Mouse (Mus musculus) left cerebral cortex, postnatal 10 days (tissue): Measurements from ENCODE around the gene Dnm3. TPM values are rescaled to one million over a fixed set of nuclear protein-coding genes. Genes with fewer than 3 reads are reported as not detected.
A peak's percentile ranks its signal among the peaks of the same experiment; 100 is the strongest.

Experiments
- DNase-seq, 2 experiments: peaks; one replicate each; pipeline ENCODE4 v3.0.0; 2021 to 2022; ENCODE audit warnings: low spot score in 2 of 2, mixed read lengths in 1 of 2; ENCODE audit errors: extremely low spot score in 1 of 2
- intact Hi-C: fragments of 180-260 bp; cut with DNase I; formaldehyde crosslinking; loops from one replicate; pipeline ENCODE4 v1.15.1; 2025
- total RNA-seq, 2 experiments: library from RNA; stranded (reverse); gene quantifications; 2 replicates each; pipeline ENCODE4 v1.2.3; 2021

Dnm3 gene
- total RNA-seq, 2 experiments from 2014 or later, result 74.5 to 81.2 TPM

DNA sequence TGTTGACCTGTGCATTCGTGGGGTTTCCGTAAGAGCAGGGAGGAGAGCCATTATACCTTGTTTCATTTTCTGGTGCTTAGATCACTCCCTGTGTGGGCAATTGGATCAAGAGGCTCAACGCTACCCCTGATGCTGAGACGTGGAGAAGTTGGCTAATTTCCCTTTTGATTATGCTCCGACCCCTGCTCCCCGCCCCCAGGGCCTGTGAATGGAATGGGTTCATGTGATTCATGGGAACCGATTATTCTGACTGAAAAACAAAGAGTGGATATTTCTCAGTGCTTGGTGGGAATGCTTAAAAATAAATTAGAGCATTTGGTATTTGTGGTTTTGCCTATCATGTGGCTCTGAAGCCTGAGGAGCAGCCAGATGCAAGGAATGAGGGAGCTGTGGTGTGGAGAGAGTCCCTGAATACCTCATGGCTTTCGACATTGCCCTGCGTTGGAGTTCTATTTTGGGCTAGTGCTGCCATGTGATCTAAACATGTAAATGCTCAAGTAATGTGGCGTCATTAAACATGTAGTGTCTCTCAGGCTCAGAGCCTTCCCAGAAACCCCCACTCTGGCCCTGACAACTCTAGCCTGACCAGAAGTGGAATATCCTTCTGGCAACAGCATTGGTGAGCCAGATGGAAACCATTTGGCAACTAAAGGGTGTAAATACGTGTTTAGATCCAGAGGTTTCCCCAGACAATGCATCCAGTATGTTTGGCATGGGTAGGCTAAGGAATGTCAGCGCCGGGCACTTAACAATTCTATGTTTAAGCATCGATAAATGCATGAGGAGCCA, 473.9 kb downstream of the Dnm3 start:
- intact Hi-C loops, result loop anchor here (5.0 kb wide), 1 partner anchor 308 kb away; no protein-coding TSS in a partner anchor
- no peak for DNase-seq

GRCm38 (mm10) chr1:162001328-162001727, 476.5 kb downstream of the Dnm3 start:
- intact Hi-C loops, result loop anchor here (5.0 kb wide), 1 partner anchor 311 kb away; no protein-coding TSS in a partner anchor
- DNase-seq, result no peak

DNA sequence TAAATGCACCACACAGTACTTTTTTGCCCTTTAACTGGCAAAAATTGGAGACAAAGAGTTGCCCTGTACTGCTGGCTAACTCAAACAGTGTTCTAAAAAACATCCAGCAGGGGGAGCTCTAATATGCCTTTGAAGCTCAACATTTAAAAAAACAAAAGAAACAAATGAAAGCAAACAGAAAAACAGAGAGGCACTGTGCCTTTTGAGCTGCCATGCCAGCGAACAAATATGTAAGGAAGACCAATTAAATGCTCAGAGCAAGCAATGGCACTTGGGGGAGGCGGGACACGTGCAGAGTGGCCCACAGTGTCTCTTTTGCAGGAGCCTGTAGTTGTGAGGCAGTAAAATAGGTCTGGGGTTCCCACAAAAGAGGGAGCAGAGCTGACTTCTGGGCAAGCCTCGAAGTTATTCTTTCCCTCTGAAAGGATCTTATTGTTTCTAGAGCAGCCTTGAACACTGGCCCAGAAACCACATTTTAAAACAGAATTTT, 477.9 kb downstream of the Dnm3 start:
- intact Hi-C loops, result loop anchor here (5.0 kb wide), 1 partner anchor 312 kb away; no protein-coding TSS in a partner anchor
- peak; percentile 41 to 79 for DNase-seq

DNA sequence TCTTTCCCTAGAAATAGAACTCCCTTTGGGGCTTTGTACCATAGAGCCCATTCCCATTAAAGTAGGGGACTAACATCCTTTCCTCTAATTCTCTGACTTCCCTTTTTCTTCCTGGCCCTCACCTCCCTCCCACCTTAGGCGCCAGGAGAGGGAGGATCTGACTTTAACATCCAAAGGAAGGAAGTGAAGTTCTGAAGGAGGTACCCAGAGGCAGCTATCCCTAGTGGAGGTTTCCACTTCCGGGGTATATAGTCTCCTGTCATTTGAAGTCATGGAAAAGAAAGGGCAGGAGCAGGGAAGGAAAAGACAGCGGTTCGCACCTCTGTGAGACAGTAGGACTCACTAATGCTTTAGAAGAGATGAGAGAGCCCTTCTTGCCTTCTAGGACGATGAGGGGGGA, 478.5 kb downstream of the Dnm3 start:
- no peak for DNase-seq
- intact Hi-C loops, result no loop called here

DNA sequence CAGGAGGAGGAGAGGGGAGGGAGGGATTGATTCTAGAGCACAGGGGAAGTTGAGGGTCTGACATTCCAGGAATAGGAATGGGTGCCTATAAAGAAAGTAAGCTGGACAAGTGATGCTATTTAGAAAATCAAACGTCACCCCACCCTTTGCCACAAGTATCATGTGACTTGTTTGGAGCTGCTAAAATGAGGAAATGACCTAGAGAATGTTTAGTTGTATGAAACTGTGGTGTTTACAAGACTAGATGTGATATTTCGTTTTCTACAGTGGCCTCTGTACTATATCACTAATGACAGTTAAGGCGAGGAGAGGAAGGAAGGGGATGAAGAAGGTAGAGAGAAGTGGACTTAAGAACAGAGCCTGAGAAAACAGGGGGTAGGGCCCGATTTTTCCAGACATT, 479.1 kb downstream of the Dnm3 start:
- intact Hi-C loops, result no loop called here

GRCm38 (mm10) chr1:161992389-161992788, 485.4 kb downstream of the Dnm3 start:
- DNase-seq, result no peak
- intact Hi-C loops, result no loop called here

More for the DNA sequence above, 479.1 kb downstream of the Dnm3 start:
- DNase-seq, result no peak

DNA sequence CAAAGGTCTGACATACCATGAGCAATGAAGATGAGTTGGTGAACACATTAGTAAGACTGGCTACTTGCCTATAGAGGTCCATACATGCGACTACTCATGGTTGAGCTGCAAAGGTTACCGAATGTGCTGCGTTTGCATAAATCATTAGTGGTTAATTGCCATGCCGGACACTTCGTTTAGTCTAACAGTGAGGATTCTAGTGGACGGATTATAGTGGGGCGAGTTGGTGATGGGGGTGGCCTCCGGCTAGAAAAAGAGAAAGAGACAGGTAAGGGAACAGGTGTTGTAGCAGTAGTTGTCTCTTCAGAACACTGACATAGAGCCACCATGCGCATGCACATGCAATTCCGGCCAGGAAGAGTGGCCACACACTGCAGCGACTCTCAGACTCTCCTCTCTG, 486.0 kb downstream of the Dnm3 start:
- intact Hi-C loops, result no loop called here
- no peak for DNase-seq

- intact Hi-C loops, result no loop called here
- no peak for DNase-seq
Observed at GRCm38 (mm10) chr1:161990684-161991578, 486.9 kb downstream of the Dnm3 start.

DNA sequence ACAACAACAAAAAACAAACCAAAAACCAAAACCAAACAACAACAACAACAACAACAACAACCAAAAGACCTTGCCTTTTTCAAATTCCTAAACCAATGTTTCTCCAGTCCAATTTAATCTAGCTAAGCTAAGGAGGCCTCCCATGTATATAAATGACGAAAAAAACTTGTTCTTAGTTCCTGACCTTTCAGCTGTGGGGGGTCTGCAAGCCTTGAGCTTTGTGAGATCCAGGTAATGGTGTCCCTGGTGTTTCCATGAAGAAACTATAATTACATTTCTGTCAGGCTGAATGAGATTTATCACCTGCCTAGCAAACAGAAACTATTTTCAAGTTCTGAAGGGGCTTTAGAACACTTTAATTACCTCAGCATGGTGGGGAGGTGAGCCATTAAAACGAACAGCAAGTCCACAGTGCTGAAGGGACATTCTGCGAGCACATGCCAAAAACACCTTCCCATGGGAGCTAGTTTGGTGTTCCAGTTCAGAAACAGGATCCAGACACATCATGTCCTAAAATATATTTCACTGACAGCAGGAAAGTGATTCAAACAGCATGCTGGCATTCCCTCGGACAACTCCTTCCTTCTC, 493.8 kb downstream of the Dnm3 start:
- no peak for DNase-seq
- intact Hi-C loops, result no loop called here

DNA sequence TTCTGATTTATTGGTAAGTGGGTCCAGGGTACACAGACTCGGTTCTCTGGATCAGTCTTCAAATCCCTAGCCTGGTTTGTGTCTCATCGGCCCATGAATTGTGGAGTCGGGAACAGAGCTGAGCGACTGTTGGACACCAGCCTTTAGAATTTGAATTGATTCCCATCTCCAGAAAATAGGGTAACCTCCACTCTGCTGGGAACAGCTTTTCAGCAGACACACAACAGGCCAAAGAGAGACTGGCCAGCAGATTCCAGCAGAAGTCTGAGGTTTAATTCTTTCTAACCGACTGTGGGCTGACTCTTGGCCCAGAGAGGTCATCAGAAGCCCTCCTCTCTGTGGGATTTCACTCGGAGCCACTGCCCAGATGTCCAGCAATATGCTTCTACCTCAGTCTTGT, 494.4 kb downstream of the Dnm3 start:
- intact Hi-C loops, result no loop called here
- DNase-seq, result no peak

DNA sequence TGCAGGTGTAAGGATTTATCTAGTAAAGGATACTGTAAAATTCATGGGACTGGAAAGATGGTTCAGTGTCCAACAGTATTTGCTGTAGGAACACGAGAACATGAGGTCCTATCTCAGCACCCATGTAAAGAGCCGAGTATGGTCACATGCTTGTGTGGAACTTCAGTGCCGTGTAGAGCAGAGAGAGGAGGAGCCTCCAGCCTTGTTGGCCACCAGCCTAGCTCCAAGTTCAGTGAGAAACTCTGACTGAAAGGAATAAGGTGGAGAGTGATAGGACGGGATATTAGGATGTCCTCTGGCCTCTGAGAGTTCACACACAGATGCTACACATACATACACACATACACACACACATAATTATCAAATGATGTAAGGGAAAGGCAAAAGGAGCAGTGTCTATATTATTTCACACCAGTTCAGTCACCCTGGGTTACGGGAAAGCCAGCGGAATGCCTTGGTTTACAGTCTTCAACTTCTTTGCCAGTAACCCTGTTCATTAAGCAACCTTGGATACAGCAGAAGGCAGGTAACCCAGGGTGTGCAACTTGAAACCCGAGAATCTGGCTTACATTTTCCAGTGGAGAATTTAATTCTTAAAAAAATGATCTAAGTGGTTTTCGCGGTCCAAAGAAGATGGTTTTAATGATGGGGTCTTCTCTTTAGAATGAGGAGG, 497.1 kb downstream of the Dnm3 start:
- intact Hi-C loops, result no loop called here
- no peak for DNase-seq

DNA sequence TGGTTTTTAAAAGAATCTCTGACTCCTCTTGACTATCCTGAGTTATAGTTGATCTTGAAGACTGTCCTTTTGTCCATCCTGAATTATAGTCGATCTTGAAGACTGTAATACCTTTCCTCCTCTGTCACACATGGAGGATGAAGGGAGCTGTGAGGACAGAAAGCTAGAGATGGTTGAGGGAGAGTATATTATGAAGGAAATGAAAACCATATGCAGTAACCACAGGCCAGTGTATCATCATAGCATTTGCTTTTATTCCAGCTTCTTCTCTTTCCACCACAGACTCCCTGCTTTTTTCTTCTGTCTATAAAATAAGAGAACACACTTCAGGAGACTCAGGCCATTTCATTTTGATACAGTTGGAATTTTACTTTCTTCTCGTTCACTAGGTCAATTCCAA, 497.8 kb downstream of the Dnm3 start:
- DNase-seq, result no peak
- intact Hi-C loops, result no loop called here

DNA sequence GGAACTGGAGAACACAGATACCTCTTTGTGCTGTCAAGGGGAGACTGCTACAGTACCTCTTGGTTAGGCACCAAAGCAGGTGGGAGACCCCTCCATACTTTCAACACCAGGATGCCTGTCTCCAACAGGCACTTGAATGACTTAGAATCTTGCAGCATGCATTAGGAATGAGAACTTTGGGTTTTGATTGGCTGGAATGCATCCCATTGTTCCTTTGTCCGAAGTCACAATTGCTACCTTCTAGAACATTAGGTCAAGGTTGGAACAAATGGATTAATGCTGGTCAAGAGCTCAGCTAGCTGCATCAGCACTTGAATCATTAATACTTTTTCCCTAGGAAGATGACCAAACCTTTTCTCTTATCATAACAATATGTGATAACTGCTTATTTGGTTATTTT, 498.3 kb downstream of the Dnm3 start, which contains the start of gene 4930558K02Rik:
Gene 4930558K02Rik, minus strand, starts transcription at position 101 of the 400 bp plus-strand sequence.
- no peak for DNase-seq
- intact Hi-C loops, result loop anchor here (5.0 to 10.0 kb wide), 2 partner anchors 333 to 565 kb away; partner anchors contain the start of gene Mettl13

GRCm38 (mm10) chr1:161978173-161978700, 499.6 kb downstream of the Dnm3 start:
- intact Hi-C loops, result loop anchor here (5.0 to 10.0 kb wide), 2 partner anchors 334 to 567 kb away; partner anchors contain the start of gene Mettl13
- no peak for DNase-seq

DNA sequence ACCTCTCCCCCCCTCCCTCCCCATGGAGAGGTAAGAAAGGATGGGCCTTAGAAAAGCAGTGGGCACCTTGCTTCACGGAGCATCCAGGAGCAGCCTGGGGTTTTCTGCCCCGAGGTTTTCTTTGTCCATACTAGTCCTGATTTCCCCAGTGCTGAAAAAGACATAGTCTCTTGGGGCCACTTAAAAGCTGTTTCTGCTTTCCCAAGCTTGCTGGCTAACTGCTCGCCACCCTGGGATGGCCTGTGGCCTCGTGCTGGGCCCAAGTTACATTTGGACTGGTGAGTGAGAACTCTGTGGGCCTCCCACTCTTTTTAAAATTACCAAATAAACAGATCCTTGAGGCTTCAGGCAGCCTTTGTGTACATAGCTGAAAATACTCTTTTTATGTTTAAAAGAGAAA, 500.5 kb downstream of the Dnm3 start:
- intact Hi-C loops, result loop anchor here (5.0 to 10.0 kb wide), 2 partner anchors 335 to 567 kb away; partner anchors contain the start of gene Mettl13
- no peak for DNase-seq

- intact Hi-C loops, result loop anchor here (5.0 to 10.0 kb wide), 2 partner anchors 336 to 568 kb away; partner anchors contain the start of gene Mettl13
- DNase-seq, result peak; percentile 77 to 81
Observed at GRCm38 (mm10) chr1:161976255-161977182, 501.3 kb downstream of the Dnm3 start.

- intact Hi-C loops, result loop anchor here (10.0 kb wide), 1 partner anchor 573 kb away; the partner anchor contains the start of gene Mettl13
- no peak for DNase-seq
Observed at GRCm38 (mm10) chr1:161972233-161972632, 505.6 kb downstream of the Dnm3 start.
